Mouse (Mus musculus): ENCODE data around the gene Il9r. TPM values are rescaled to one million over a fixed set of nuclear protein-coding genes. Genes with fewer than 3 reads are reported as not detected.
A peak's percentile ranks its signal among the peaks of the same experiment; 100 is the strongest.

The Il9r gene
- polyA plus RNA-seq, 1 experiment, result 27.6 TPM

- no peak for DNase-seq (ENCODE audit: low read depth in 1 of 2, low spot score in 2 of 2)
- TF ChIP-seq CTCF (IDR thresholded peaks at IDR 0.05; ENCODE audit: extremely low read depth, insufficient read depth, insufficient read length, insufficient replicate concordance) (no peak), POLR2A (IDR thresholded peaks at IDR 0.05; ENCODE audit: low read depth, low read length) (no peak)
- H3K27me3 ChIP-seq (ENCODE audit: control insufficient read depth, insufficient read depth, low read length), result no peaks in the 10 kb centered on the region
- peak overlapping the region; percentile 54 for H3K4me3 ChIP-seq (ENCODE audit: extremely low read depth, insufficient read depth, insufficient read length)
- 38% methylated on average over 6 of the region's 6 CpGs for WGBS
- H3K27ac ChIP-seq (ENCODE audit: insufficient read depth, low read length), result no peak overlapping the region
- peaks cover 14% of the 10 kb centered on the region for H3K4me1 ChIP-seq (ENCODE audit: control insufficient read depth, insufficient read depth, insufficient read length)
- H3K36me3 ChIP-seq (ENCODE audit: control insufficient read depth, insufficient read depth, low read length), result no peaks in the 10 kb centered on the region
Measured at GRCm38 (mm10) chr11:32199230-32199629, 849 bp downstream of the Il9r start.

- H3K4me3 ChIP-seq (ENCODE audit: extremely low read depth, insufficient read depth, insufficient read length), result peak overlapping the region; percentile 27; the same call in 1 of the 2 replicates
- peaks cover 14% of the 10 kb centered on the region for H3K4me1 ChIP-seq (ENCODE audit: control insufficient read depth, insufficient read depth, insufficient read length)
- no peak for DNase-seq (ENCODE audit: low read depth in 1 of 2, low spot score in 2 of 2)
- H3K27ac ChIP-seq (ENCODE audit: insufficient read depth, low read length), result no peak overlapping the region
- TF ChIP-seq POLR2A (IDR thresholded peaks at IDR 0.05; ENCODE audit: low read depth, low read length) (no peak), CTCF (IDR thresholded peaks at IDR 0.05; ENCODE audit: extremely low read depth, insufficient read depth, insufficient read length, insufficient replicate concordance) (no peak)
- 67% methylated on average over 14 of the region's 14 CpGs for WGBS
- H3K36me3 ChIP-seq (ENCODE audit: control insufficient read depth, insufficient read depth, low read length), result no peaks in the 10 kb centered on the region
- H3K27me3 ChIP-seq (ENCODE audit: control insufficient read depth, insufficient read depth, low read length), result no peaks in the 10 kb centered on the region
Measured at GRCm38 (mm10) chr11:32198256-32198955, 1.7 kb downstream of the Il9r start.

GRCm38 (mm10) chr11:32197766-32198165 lies 2.3 kb downstream of the Il9r start:
- DNase-seq (ENCODE audit: low read depth in 1 of 2, low spot score in 2 of 2), result no peak
- no peak overlapping the region for H3K27ac ChIP-seq (ENCODE audit: insufficient read depth, low read length)
- H3K4me1 ChIP-seq (ENCODE audit: control insufficient read depth, insufficient read depth, insufficient read length), result peaks cover 14% of the 10 kb centered on the region
- H3K27me3 ChIP-seq (ENCODE audit: control insufficient read depth, insufficient read depth, low read length), result no peaks in the 10 kb centered on the region
- 74% methylated on average over 3 of the region's 3 CpGs for WGBS
- no peaks in the 10 kb centered on the region for H3K36me3 ChIP-seq (ENCODE audit: control insufficient read depth, insufficient read depth, low read length)
- TF ChIP-seq POLR2A (IDR thresholded peaks at IDR 0.05; ENCODE audit: low read depth, low read length) (no peak), CTCF (IDR thresholded peaks at IDR 0.05; ENCODE audit: extremely low read depth, insufficient read depth, insufficient read length, insufficient replicate concordance) (no peak)
- H3K4me3 ChIP-seq (ENCODE audit: extremely low read depth, insufficient read depth, insufficient read length), result no peak overlapping the region

GRCm38 (mm10) chr11:32196727-32197126 lies 3.4 kb downstream of the Il9r start:
- H3K27me3 ChIP-seq (ENCODE audit: control insufficient read depth, insufficient read depth, low read length), result no peaks in the 10 kb centered on the region
- H3K36me3 ChIP-seq (ENCODE audit: control insufficient read depth, insufficient read depth, low read length), result no peaks in the 10 kb centered on the region
- peaks cover 14% of the 10 kb centered on the region for H3K4me1 ChIP-seq (ENCODE audit: control insufficient read depth, insufficient read depth, insufficient read length)
- TF ChIP-seq POLR2A (IDR thresholded peaks at IDR 0.05; ENCODE audit: low read depth, low read length) (no peak), CTCF (IDR thresholded peaks at IDR 0.05; ENCODE audit: extremely low read depth, insufficient read depth, insufficient read length, insufficient replicate concordance) (no peak)
- no peak overlapping the region for H3K4me3 ChIP-seq (ENCODE audit: extremely low read depth, insufficient read depth, insufficient read length)
- no peak overlapping the region for H3K27ac ChIP-seq (ENCODE audit: insufficient read depth, low read length)
- 82% methylated on average over 6 of the region's 6 CpGs for WGBS
- no peak for DNase-seq (ENCODE audit: low read depth in 1 of 2, low spot score in 2 of 2)

- Histone ChIP-seq H3K36me3 (ENCODE audit: control insufficient read depth, insufficient read depth, low read length) (no peaks in the 10 kb centered on the region), H3K4me1 (ENCODE audit: control insufficient read depth, insufficient read depth, insufficient read length) (peaks cover 14% of the 10 kb centered on the region), H3K27me3 (ENCODE audit: control insufficient read depth, insufficient read depth, low read length) (no peaks in the 10 kb centered on the region), H3K4me3 (ENCODE audit: extremely low read depth, insufficient read depth, insufficient read length) (no peak overlapping the region), H3K27ac (ENCODE audit: insufficient read depth, low read length) (peak overlapping the region; percentile 47)
- TF ChIP-seq CTCF (IDR thresholded peaks at IDR 0.05; ENCODE audit: extremely low read depth, insufficient read depth, insufficient read length, insufficient replicate concordance) (no peak), POLR2A (IDR thresholded peaks at IDR 0.05; ENCODE audit: low read depth, low read length) (no peak)
- no peak for DNase-seq (ENCODE audit: low read depth in 1 of 2, low spot score in 2 of 2)
- 29% methylated on average over 11 of the region's 11 CpGs for WGBS
Measured at GRCm38 (mm10) chr11:32195867-32196540, 4.1 kb downstream of the Il9r start.

- no peak overlapping the region for H3K27ac ChIP-seq (ENCODE audit: insufficient read depth, low read length)
- H3K36me3 ChIP-seq (ENCODE audit: control insufficient read depth, insufficient read depth, low read length), result no peaks in the 10 kb centered on the region
- H3K27me3 ChIP-seq (ENCODE audit: control insufficient read depth, insufficient read depth, low read length), result no peaks in the 10 kb centered on the region
- 91% methylated on average over 5 of the region's 5 CpGs for WGBS
- TF ChIP-seq POLR2A (IDR thresholded peaks at IDR 0.05; ENCODE audit: low read depth, low read length), result no peak
- no peak for TF ChIP-seq CTCF (IDR thresholded peaks at IDR 0.05; ENCODE audit: extremely low read depth, insufficient read depth, insufficient read length, insufficient replicate concordance)
- peaks cover 10% of the 10 kb centered on the region for H3K4me1 ChIP-seq (ENCODE audit: control insufficient read depth, insufficient read depth, insufficient read length)
- no peak for DNase-seq (ENCODE audit: low read depth in 1 of 2, low spot score in 2 of 2)
- no peak overlapping the region for H3K4me3 ChIP-seq (ENCODE audit: extremely low read depth, insufficient read depth, insufficient read length)
Measured at GRCm38 (mm10) chr11:32194626-32195025, 5.5 kb downstream of the Il9r start.

GRCm38 (mm10) chr11:32194086-32194485 lies 6.0 kb downstream of the Il9r start:
- no peaks in the 10 kb centered on the region for H3K27me3 ChIP-seq (ENCODE audit: control insufficient read depth, insufficient read depth, low read length)
- 85% methylated on average over 10 of the region's 10 CpGs for WGBS
- no peaks in the 10 kb centered on the region for H3K36me3 ChIP-seq (ENCODE audit: control insufficient read depth, insufficient read depth, low read length)
- no peak overlapping the region for H3K4me3 ChIP-seq (ENCODE audit: extremely low read depth, insufficient read depth, insufficient read length)
- no peak for DNase-seq (ENCODE audit: low read depth in 1 of 2, low spot score in 2 of 2)
- TF ChIP-seq CTCF (IDR thresholded peaks at IDR 0.05; ENCODE audit: extremely low read depth, insufficient read depth, insufficient read length, insufficient replicate concordance) (no peak), POLR2A (IDR thresholded peaks at IDR 0.05; ENCODE audit: low read depth, low read length) (no peak)
- H3K4me1 ChIP-seq (ENCODE audit: control insufficient read depth, insufficient read depth, insufficient read length), result peaks cover 10% of the 10 kb centered on the region
- no peak overlapping the region for H3K27ac ChIP-seq (ENCODE audit: insufficient read depth, low read length)

All from spleen, adult 2 months (tissue).